ENCODE assay signal across 7 mouse cellular contexts in genomic region chr1:156041451-156042241, GRCm38 (mm10). TPM values are rescaled to one million over a fixed set of nuclear protein-coding genes. Genes with fewer than 3 reads are reported as not detected.
DNase-seq lines count a peak whose midpoint lies in the region; ATAC-seq lines count a peak whose summit lies in the region.

No protein-coding gene starts in this region.

- peaks cover 21% of the 10 kb centered on the region for H3K4me1 ChIP-seq in lung, embryonic 16.5 days (replicated peaks; ENCODE audit: control insufficient read depth, insufficient read depth, low read length)
- H3K4me1 ChIP-seq in embryonic facial prominence, embryonic 13.5 days = peaks cover 27% of the 10 kb centered on the region
- peaks cover 25% of the 10 kb centered on the region for H3K4me1 ChIP-seq in limb, embryonic 12.5 days (replicated peaks)
- H3K4me1 ChIP-seq in stomach, embryonic 15.5 days = peaks cover 24% of the 10 kb centered on the region

- no peaks in the 10 kb centered on the region for H3K27me3 ChIP-seq in lung, embryonic 16.5 days (ENCODE audit: control insufficient read depth, insufficient read depth, low read depth, low read length)
- H3K27me3 ChIP-seq in embryonic facial prominence, embryonic 13.5 days = no peaks in the 10 kb centered on the region
- H3K27me3 ChIP-seq in limb, embryonic 12.5 days = no peaks in the 10 kb centered on the region
- no peaks in the 10 kb centered on the region for H3K27me3 ChIP-seq in stomach, embryonic 15.5 days (replicated peaks)

- peak overlapping the region; percentile 63 for H3K9ac ChIP-seq in lung, embryonic 16.5 days (ENCODE audit: low read length)
- H3K9ac ChIP-seq in embryonic facial prominence, embryonic 13.5 days = peak overlapping the region; percentile 70
- H3K9ac ChIP-seq in limb, embryonic 12.5 days (replicated peaks) = peak overlapping the region; percentile 56
- no peak overlapping the region; the same call in 1 of the 2 replicates for H3K9ac ChIP-seq in stomach, embryonic 15.5 days

- H3K9me3 ChIP-seq in lung, embryonic 16.5 days (ENCODE audit: control insufficient read depth, low read length) = no peaks in the 10 kb centered on the region
- no peaks in the 10 kb centered on the region for H3K9me3 ChIP-seq in embryonic facial prominence, embryonic 13.5 days
- no peaks in the 10 kb centered on the region for H3K9me3 ChIP-seq in limb, embryonic 12.5 days
- H3K9me3 ChIP-seq in stomach, embryonic 15.5 days = no peaks in the 10 kb centered on the region

- H3K36me3 ChIP-seq in lung, embryonic 16.5 days (ENCODE audit: control insufficient read depth, insufficient read depth, low read length) = peaks cover 6% of the 10 kb centered on the region
- peaks cover 19% of the 10 kb centered on the region for H3K36me3 ChIP-seq in embryonic facial prominence, embryonic 13.5 days
- H3K36me3 ChIP-seq in limb, embryonic 12.5 days = peaks cover 30% of the 10 kb centered on the region
- H3K36me3 ChIP-seq in stomach, embryonic 15.5 days = no peaks in the 10 kb centered on the region

- peak overlapping the region; percentile 81 for H3K4me2 ChIP-seq in lung, embryonic 16.5 days (ENCODE audit: low read depth, low read length)
- peak overlapping the region; percentile 82 for H3K4me2 ChIP-seq in embryonic facial prominence, embryonic 13.5 days
- H3K4me2 ChIP-seq in limb, embryonic 12.5 days = peak overlapping the region; percentile 79
- H3K4me2 ChIP-seq in stomach, embryonic 15.5 days = peak overlapping the region; percentile 68

- WGBS in lung, embryonic 16.5 days = 23% methylated on average over 7 of the region's 7 CpGs
- 42% methylated on average over 7 of the region's 7 CpGs for WGBS in embryonic facial prominence, embryonic 13.5 days
- 43% methylated on average over 7 of the region's 7 CpGs for WGBS in limb, embryonic 12.5 days
- WGBS in stomach, embryonic 15.5 days = 24% methylated on average over 7 of the region's 7 CpGs

- no peak for ATAC-seq in lung, embryonic 16.5 days (ENCODE audit: low read depth)
- no peak for ATAC-seq in embryonic facial prominence, embryonic 13.5 days (ENCODE audit: insufficient number of reproducible peaks, insufficient read depth, low FRiP score, low TSS enrichment, low read depth)
- no peak for ATAC-seq in limb, embryonic 12.5 days (ENCODE audit: insufficient number of reproducible peaks, insufficient read depth, low FRiP score, low TSS enrichment, low read depth)
- ATAC-seq in stomach, embryonic 15.5 days (ENCODE audit: insufficient read depth, low FRiP score, low read depth) = no peak

- DNase-seq in lung, postnatal 25 days (ENCODE audit: low spot score) = no peak
- DNase-seq in T-cell, adult 2 months (ENCODE audit: low spot score) = no peak
- DNase-seq in frontal cortex, postnatal 25 days (ENCODE audit: low spot score in 2 of 2) = no peak

- peak overlapping the region; percentile 50 for H3K4me3 ChIP-seq in lung, embryonic 16.5 days (ENCODE audit: low read length)
- H3K4me3 ChIP-seq in embryonic facial prominence, embryonic 13.5 days = peak overlapping the region; percentile 67
- H3K4me3 ChIP-seq in limb, embryonic 12.5 days (replicated peaks) = peak overlapping the region; percentile 59
- H3K4me3 ChIP-seq in stomach, embryonic 15.5 days (replicated peaks) = peak overlapping the region; percentile 41

- no peak overlapping the region for H3K27ac ChIP-seq in lung, embryonic 16.5 days (ENCODE audit: low read length)
- H3K27ac ChIP-seq in embryonic facial prominence, embryonic 13.5 days = peak overlapping the region; percentile 8; the same call in 1 of the 2 replicates
- H3K27ac ChIP-seq in limb, embryonic 12.5 days = 0 out of 2 replicates have a peak overlapping the region, but pooled peaks have one; percentile 45
- H3K27ac ChIP-seq in stomach, embryonic 15.5 days = peak overlapping the region; percentile 61; the same call in 1 of the 2 replicates

RNA-seq across cellular contexts. Expression of gene Tor1aip1, which starts 5.4 kb away (rescaled TPM):
- polyA plus RNA-seq in lung, embryonic 16.5 days (2015; fragmentation: Nextera tagmentation; extraction: Ambion mirVana) = 36.8 and 37.6 TPM in 2 replicates
- polyA plus RNA-seq in embryonic facial prominence, embryonic 13.5 days (2015; fragmentation: Nextera tagmentation; extraction: Ambion mirVana) = 43.8 and 48.7 TPM in 2 replicates
- 46.2 and 49.8 TPM in 2 replicates for polyA plus RNA-seq in limb, embryonic 12.5 days (2016; fragmentation: Nextera tagmentation; extraction: Ambion mirVana)
- polyA plus RNA-seq in stomach, embryonic 15.5 days (2015; fragmentation: Nextera tagmentation; extraction: Ambion mirVana) = 36.0 and 39.7 TPM in 2 replicates

RNA-seq across cellular contexts. Expression of gene Tor1aip2, which starts 6.4 kb away (rescaled TPM):
- 102 and 104 TPM in 2 replicates for polyA plus RNA-seq in lung, embryonic 16.5 days (2015; fragmentation: Nextera tagmentation; extraction: Ambion mirVana)
- polyA plus RNA-seq in embryonic facial prominence, embryonic 13.5 days (2015; fragmentation: Nextera tagmentation; extraction: Ambion mirVana) = 114 and 117 TPM in 2 replicates
- 113 and 124 TPM in 2 replicates for polyA plus RNA-seq in limb, embryonic 12.5 days (2016; fragmentation: Nextera tagmentation; extraction: Ambion mirVana)
- polyA plus RNA-seq in stomach, embryonic 15.5 days (2015; fragmentation: Nextera tagmentation; extraction: Ambion mirVana) = 108 and 113 TPM in 2 replicates
